Mouse (Mus musculus): ENCODE data around the gene Pgm3. TPM values are rescaled to one million over a fixed set of nuclear protein-coding genes. Genes with fewer than 3 reads are reported as not detected.

Pgm3 gene
- polyA plus RNA-seq, 1 experiment from 2014 or later: 43.3 TPM

Other genes starting within 250 kb of the Pgm3 start
- gene Ube2cbp, start 106.9 kb downstream of the Pgm3 start, polyA plus RNA-seq (2015; fragmentation: Nextera tagmentation; extraction: Ambion mirVana): 5.2 and 6.0 TPM in 2 replicates
- 24.4 and 29.4 TPM in 2 replicates for gene Dop1a, start 104.7 kb downstream of the Pgm3 start, polyA plus RNA-seq (2015; fragmentation: Nextera tagmentation; extraction: Ambion mirVana)
- 5.0 and 6.2 TPM in 2 replicates for gene Rwdd2a, start 149 bp upstream of the Pgm3 start, polyA plus RNA-seq (2015; fragmentation: Nextera tagmentation; extraction: Ambion mirVana)
- 8.1 and 9.5 TPM in 2 replicates for gene Me1, start 124.1 kb upstream of the Pgm3 start, polyA plus RNA-seq (2015; fragmentation: Nextera tagmentation; extraction: Ambion mirVana)
- 0.62 and 0.73 TPM in 2 replicates for gene Prss35, start 171.8 kb upstream of the Pgm3 start, polyA plus RNA-seq (2015; fragmentation: Nextera tagmentation; extraction: Ambion mirVana)

All from forebrain, embryonic 13.5 days (tissue).